Mouse (Mus musculus): ENCODE data around the gene Ndufc1. TPM values are rescaled to one million over a fixed set of nuclear protein-coding genes. Genes with fewer than 3 reads are reported as not detected.
A peak's percentile ranks its signal among the peaks of the same experiment; 100 is the strongest.
"Not testable (repeated sequence)": the region's sequence is repeated elsewhere in the genome, so short reads cannot be mapped to it uniquely, and the experiment has no call there.

Ndufc1 gene
- polyA plus RNA-seq (2015; fragmentation: Nextera tagmentation; extraction: Ambion mirVana): 688 and 807 TPM in 2 replicates

DNA sequence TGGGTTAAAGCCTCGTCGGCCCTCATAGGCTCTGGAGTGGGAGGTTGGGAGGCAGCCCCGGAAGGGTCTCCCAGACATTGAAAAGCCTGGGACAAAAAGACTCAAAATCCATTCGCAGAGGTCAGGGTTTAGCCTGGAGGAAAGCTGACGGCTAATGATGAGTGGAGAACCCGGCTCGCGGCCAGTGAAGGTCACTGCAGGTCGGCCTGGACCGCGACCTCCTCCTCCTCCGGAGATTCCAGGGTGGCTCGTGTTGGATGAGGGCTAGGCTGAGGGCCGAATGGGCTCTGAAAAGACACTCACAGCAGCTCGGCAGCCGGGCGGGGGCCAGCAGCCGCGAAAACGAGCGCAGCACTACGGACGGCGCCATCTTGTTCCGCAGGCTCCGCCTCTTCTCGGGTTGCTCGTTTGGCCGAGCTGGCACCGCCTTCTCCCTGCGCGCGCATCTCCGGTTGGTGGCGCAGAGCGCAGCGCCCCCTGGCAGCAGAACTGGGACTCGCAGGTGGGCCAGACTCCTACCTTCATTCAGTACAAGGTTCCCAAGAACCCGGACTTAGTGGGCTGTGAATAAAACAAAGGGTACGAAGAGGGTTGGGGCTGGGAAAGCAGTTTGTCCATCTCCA is at the start of gene Ndufc1:
Ndufc1 (minus strand) TSS at position 428 of the 623 bp plus-strand sequence.
- Histone ChIP-seq H3K27me3 (replicated peaks; ENCODE audit: control insufficient read depth, insufficient read depth, low read length) (no peaks in the 10 kb centered on the region), H3K4me3 (ENCODE audit: low read length) (peak within 1 kb of the TSS; percentile 58), H3K27ac (ENCODE audit: low read depth, low read length) (peak within 1 kb of the TSS; percentile 91), H3K36me3 (ENCODE audit: control insufficient read depth, insufficient read depth, low read length) (peaks cover 6% of the 10 kb centered on the region; the same call in 1 of the 2 replicates), H3K4me2 (ENCODE audit: low read length) (peak within 1 kb of the TSS; percentile 68), H3K9ac (ENCODE audit: low read depth, low read length) (peak within 1 kb of the TSS; percentile 84), H3K4me1 (ENCODE audit: control insufficient read depth, insufficient read depth, low read depth, low read length) (peaks cover 6% of the 10 kb centered on the region), H3K9me3 (ENCODE audit: control insufficient read depth, low read length) (no peaks in the 10 kb centered on the region)
- peak; percentile 93 for ATAC-seq
- WGBS: 1% methylated on average over 36 of the region's 40 CpGs

DNA sequence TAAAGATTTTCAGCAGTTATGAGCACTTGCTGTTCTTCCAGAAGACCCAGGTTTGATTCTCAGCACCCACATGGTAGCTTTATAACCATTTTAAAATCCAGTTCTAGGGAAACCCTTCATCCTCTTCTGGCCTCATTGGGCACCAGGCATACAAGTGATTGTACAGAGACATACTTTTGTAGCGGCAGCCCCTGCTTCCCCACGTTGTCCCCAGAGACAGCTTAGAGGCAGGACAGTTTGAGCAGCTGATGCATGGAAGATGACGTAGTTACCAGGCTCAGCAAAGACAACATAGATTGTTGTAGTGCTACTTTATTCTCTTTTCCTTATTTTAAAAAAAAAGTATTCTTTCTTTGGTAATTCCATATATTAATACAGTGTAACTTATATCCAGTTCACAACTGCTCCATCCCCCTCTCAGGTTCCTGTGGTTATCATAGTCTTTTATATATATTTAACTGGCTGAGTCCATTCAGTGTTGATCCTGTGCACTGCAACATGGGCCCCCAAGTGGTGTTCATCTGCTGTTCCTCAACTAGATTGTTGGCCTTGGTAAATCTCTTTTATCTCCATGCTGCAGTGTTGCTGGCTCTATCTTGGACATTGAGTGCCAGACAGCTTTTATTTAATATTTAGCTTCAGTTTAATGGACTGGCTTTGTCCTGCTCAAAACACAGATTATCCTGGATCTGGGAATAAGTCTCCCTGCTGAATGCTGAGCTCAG is 26.2 kb upstream of the Ndufc1 start:
- H3K9ac ChIP-seq (ENCODE audit: low read depth, low read length): no peak overlapping the region
- H3K27me3 ChIP-seq (replicated peaks; ENCODE audit: control insufficient read depth, insufficient read depth, low read length): no peaks in the 10 kb centered on the region
- no peaks in the 10 kb centered on the region for H3K36me3 ChIP-seq (ENCODE audit: control insufficient read depth, insufficient read depth, low read length)
- H3K4me3 ChIP-seq (ENCODE audit: low read length): no peak overlapping the region
- no peaks in the 10 kb centered on the region for H3K4me1 ChIP-seq (ENCODE audit: control insufficient read depth, insufficient read depth, low read depth, low read length)
- no peak for ATAC-seq
- WGBS: 75% methylated on average over 3 of the region's 3 CpGs
- no peak overlapping the region for H3K27ac ChIP-seq (ENCODE audit: low read depth, low read length)
- no peak overlapping the region for H3K4me2 ChIP-seq (ENCODE audit: low read length)
- no peaks in the 10 kb centered on the region for H3K9me3 ChIP-seq (ENCODE audit: control insufficient read depth, low read length)

DNA sequence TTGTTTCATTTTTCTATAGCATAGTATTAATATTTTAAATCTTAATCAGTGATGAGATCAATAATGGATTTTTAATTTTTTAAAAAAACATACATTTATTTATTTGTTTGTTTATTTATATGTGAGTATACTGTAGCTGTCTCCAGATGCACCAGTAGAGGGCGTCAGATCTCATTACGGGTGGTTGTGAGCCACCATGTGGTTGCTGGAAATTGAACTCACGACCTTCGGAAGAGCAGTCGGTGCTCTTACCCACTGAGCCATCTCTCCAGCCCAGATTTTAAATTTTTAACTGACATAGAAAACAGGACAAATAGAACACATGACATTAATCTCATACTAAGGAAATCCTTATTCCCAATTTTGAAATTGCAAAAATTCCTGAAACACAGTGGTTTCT is 25.6 kb upstream of the Ndufc1 start:
- H3K4me3 ChIP-seq (ENCODE audit: low read length); ATAC-seq; H3K9me3 ChIP-seq (ENCODE audit: control insufficient read depth, low read length); H3K4me2 ChIP-seq (ENCODE audit: low read length); H3K36me3 ChIP-seq (ENCODE audit: control insufficient read depth, insufficient read depth, low read length); H3K9ac ChIP-seq (ENCODE audit: low read depth, low read length); H3K4me1 ChIP-seq (ENCODE audit: control insufficient read depth, insufficient read depth, low read depth, low read length); H3K27ac ChIP-seq (ENCODE audit: low read depth, low read length); H3K27me3 ChIP-seq (replicated peaks; ENCODE audit: control insufficient read depth, insufficient read depth, low read length): not testable (repeated sequence)
- 88% methylated on average over 5 of the region's 5 CpGs for WGBS

DNA sequence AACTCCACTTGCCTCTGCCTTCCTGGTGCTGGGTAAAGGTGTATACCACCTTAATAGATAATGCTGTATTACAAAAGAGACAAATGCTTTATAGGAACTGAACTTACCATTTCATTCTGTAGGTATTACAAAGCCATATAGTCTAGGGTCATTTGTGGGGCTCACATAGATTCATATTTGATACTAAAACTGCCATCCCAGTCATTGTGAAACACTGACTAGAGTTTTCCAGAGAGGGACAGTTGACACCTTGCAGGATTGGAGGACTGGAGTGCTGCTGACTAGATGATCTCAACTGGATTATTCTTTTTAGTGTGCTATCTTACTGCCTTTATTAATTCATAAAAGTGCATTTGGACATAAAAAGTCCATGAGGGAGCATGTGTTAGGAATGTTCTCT is 16.6 kb upstream of the Ndufc1 start:
- no peaks in the 10 kb centered on the region for H3K27me3 ChIP-seq (replicated peaks; ENCODE audit: control insufficient read depth, insufficient read depth, low read length)
- no peaks in the 10 kb centered on the region for H3K4me1 ChIP-seq (ENCODE audit: control insufficient read depth, insufficient read depth, low read depth, low read length)
- no peak overlapping the region for H3K4me2 ChIP-seq (ENCODE audit: low read length)
- ATAC-seq: no peak
- no peak overlapping the region for H3K9ac ChIP-seq (ENCODE audit: low read depth, low read length)
- H3K36me3 ChIP-seq (ENCODE audit: control insufficient read depth, insufficient read depth, low read length): no peaks in the 10 kb centered on the region
- H3K4me3 ChIP-seq (ENCODE audit: low read length): no peak overlapping the region
- no peak overlapping the region for H3K27ac ChIP-seq (ENCODE audit: low read depth, low read length)
- H3K9me3 ChIP-seq (ENCODE audit: control insufficient read depth, low read length): no peaks in the 10 kb centered on the region

DNA sequence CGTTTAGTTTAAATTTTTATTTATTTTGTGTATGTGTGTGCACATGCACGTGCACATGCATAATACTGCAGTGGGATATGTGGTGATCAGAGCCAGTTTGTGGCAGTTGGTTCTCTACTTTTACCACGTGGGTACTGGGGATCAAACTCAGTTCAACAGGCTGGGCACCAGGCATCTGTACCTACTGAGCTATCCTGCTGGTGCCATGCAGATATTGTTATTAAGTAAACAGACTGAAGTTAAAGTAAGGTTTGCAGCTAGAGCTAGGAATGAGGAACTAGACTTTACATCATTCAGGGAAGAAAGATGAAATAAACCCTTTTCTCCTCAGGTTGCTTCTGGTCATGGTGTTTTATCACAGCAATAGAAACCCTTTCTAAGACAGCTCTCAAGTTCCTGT is 13.1 kb upstream of the Ndufc1 start:
- H3K4me2 ChIP-seq (ENCODE audit: low read length): no peak overlapping the region
- WGBS: 88% methylated on average over 3 of the region's 3 CpGs
- H3K36me3 ChIP-seq (ENCODE audit: control insufficient read depth, insufficient read depth, low read length): no peaks in the 10 kb centered on the region
- no peak overlapping the region for H3K27ac ChIP-seq (ENCODE audit: low read depth, low read length)
- H3K27me3 ChIP-seq (replicated peaks; ENCODE audit: control insufficient read depth, insufficient read depth, low read length): no peaks in the 10 kb centered on the region
- H3K4me3 ChIP-seq (ENCODE audit: low read length): no peak overlapping the region
- no peak for ATAC-seq
- peaks cover 16% of the 10 kb centered on the region for H3K4me1 ChIP-seq (ENCODE audit: control insufficient read depth, insufficient read depth, low read depth, low read length)
- no peaks in the 10 kb centered on the region for H3K9me3 ChIP-seq (ENCODE audit: control insufficient read depth, low read length)
- H3K9ac ChIP-seq (ENCODE audit: low read depth, low read length): no peak overlapping the region

DNA sequence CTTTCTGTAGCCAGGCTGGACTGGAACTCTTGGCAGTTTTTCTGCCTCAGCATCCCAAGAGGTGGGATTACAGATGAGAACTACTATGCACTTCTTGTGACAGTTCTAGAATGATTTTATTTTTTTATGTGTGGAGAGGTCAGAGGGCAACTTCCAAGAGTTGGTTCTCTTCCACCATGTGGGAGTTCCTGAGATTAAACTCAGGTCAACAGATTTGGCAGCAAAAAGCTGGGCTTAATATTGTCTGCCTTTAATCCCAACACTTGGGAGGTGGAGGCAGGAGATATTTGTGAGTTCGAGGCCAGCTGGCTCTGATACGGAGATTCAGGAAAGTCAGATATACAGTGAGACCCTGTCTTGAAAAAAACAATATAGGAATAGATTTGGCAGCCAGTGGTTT is 9.2 kb upstream of the Ndufc1 start:
- H3K36me3 ChIP-seq (ENCODE audit: control insufficient read depth, insufficient read depth, low read length): no peaks in the 10 kb centered on the region
- no peak overlapping the region for H3K4me3 ChIP-seq (ENCODE audit: low read length)
- ATAC-seq: no peak
- 61% methylated on average over 2 of the region's 2 CpGs for WGBS
- H3K4me1 ChIP-seq (ENCODE audit: control insufficient read depth, insufficient read depth, low read depth, low read length): peaks cover 20% of the 10 kb centered on the region
- peak overlapping the region; percentile 89 for H3K4me2 ChIP-seq (ENCODE audit: low read length)
- H3K9me3 ChIP-seq (ENCODE audit: control insufficient read depth, low read length): no peaks in the 10 kb centered on the region
- H3K27me3 ChIP-seq (replicated peaks; ENCODE audit: control insufficient read depth, insufficient read depth, low read length): no peaks in the 10 kb centered on the region
- H3K9ac ChIP-seq (ENCODE audit: low read depth, low read length): no peak overlapping the region
- no peak overlapping the region for H3K27ac ChIP-seq (ENCODE audit: low read depth, low read length)

DNA sequence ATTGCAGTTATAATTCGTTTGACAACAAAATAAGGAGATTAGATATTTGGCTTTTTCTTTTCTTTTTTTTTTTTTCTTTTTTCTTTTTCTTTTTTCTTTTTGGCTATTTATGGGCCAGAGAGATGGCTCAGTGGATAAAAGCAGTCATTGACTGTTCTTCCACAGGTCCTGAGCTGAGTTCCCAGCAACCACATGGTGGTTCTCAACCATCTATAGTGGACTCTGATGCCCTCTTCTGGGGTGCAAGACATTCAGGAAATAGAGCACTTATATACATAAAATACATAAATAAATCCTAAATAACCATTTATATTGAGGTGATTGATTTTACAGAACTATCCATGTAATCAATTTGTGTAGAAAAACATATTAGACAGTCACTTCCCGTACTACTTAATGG is 8.7 kb upstream of the Ndufc1 start:
- Histone ChIP-seq H3K9ac (ENCODE audit: low read depth, low read length) (no peak overlapping the region), H3K4me3 (ENCODE audit: low read length) (peak overlapping the region; percentile 96), H3K9me3 (ENCODE audit: control insufficient read depth, low read length) (no peaks in the 10 kb centered on the region), H3K27me3 (replicated peaks; ENCODE audit: control insufficient read depth, insufficient read depth, low read length) (no peaks in the 10 kb centered on the region), H3K4me2 (ENCODE audit: low read length) (peak overlapping the region; percentile 89), H3K27ac (ENCODE audit: low read depth, low read length) (no peak overlapping the region), H3K4me1 (ENCODE audit: control insufficient read depth, insufficient read depth, low read depth, low read length) (peaks cover 20% of the 10 kb centered on the region), H3K36me3 (ENCODE audit: control insufficient read depth, insufficient read depth, low read length) (no peaks in the 10 kb centered on the region)
- ATAC-seq: no peak
- 47% methylated on average over 2 of the region's 2 CpGs for WGBS

DNA sequence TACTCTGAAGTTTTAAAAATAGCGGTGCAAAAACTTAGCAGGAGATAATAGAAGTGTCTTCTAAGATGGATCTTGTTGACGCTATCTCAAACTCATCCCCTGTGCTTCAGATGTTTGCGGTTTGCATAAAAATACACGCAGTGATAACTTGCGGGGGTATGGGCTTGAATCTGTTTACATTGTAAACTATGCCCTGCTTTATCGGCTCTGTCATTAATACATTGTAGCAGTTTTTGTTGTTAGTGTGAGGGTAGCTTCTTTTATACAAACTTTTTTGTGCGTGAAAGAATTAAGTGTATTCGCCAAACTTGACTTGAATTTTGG is 8.3 kb upstream of the Ndufc1 start:
- WGBS: 7% methylated on average over 8 of the region's 8 CpGs
- Histone ChIP-seq H3K36me3 (ENCODE audit: control insufficient read depth, insufficient read depth, low read length) (no peaks in the 10 kb centered on the region), H3K9me3 (ENCODE audit: control insufficient read depth, low read length) (no peaks in the 10 kb centered on the region), H3K9ac (ENCODE audit: low read depth, low read length) (peak overlapping the region; percentile 96), H3K4me2 (ENCODE audit: low read length) (peak overlapping the region; percentile 89), H3K4me3 (ENCODE audit: low read length) (peak overlapping the region; percentile 96), H3K27ac (ENCODE audit: low read depth, low read length) (no peak overlapping the region; the same call in 1 of the 2 replicates), H3K4me1 (ENCODE audit: control insufficient read depth, insufficient read depth, low read depth, low read length) (peaks cover 20% of the 10 kb centered on the region), H3K27me3 (replicated peaks; ENCODE audit: control insufficient read depth, insufficient read depth, low read length) (no peaks in the 10 kb centered on the region)
- no peak for ATAC-seq

DNA sequence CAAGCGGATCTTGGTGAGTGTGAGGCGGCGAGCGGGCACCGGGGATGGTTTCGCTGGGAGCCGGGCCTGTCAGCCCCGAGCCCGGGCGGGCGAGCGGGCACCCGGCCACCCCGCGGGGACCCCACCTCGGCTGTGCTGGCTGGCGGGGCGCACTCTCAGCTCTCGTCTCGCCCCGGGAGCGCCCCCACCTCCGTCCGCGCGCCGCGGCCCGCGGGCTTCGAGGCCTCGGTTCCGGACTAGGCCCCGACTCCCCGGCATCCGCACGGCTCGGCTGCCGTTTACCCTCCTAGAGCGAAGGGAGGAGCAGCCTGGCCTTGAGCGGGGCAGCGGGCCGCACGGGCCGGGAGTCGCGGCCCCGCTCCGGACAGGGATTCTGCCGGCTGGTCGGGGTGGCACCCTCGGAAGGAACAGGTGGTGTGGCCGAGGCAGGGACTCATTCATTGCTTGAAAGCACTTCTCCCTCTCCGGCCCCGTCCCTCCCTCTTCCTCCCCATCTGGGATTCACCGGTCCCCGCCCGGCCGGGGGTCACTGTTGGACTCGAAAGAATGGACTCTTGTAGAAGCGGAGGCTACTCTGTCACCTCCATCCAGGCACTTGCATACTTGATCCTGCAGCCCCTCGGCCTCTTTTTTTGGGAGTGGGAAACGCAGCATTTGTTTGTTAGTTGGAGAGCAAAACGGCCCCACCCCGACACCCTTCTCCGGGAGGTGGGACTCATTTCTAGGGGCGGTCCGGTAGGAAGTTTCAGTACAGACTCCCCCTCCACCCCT is 7.8 kb upstream of the Ndufc1 start:
- H3K4me3 ChIP-seq (ENCODE audit: low read length): peak overlapping the region; percentile 96
- ATAC-seq: peak; percentile 64
- H3K4me2 ChIP-seq (ENCODE audit: low read length): peak overlapping the region; percentile 89
- H3K4me1 ChIP-seq (ENCODE audit: control insufficient read depth, insufficient read depth, low read depth, low read length): peaks cover 20% of the 10 kb centered on the region
- H3K36me3 ChIP-seq (ENCODE audit: control insufficient read depth, insufficient read depth, low read length): no peaks in the 10 kb centered on the region
- no peaks in the 10 kb centered on the region for H3K9me3 ChIP-seq (ENCODE audit: control insufficient read depth, low read length)
- under 1% methylated on average over 33 of the region's 68 CpGs for WGBS
- no peaks in the 10 kb centered on the region for H3K27me3 ChIP-seq (replicated peaks; ENCODE audit: control insufficient read depth, insufficient read depth, low read length)
- peak overlapping the region; percentile 90 for H3K27ac ChIP-seq (ENCODE audit: low read depth, low read length)
- peak overlapping the region; percentile 96 for H3K9ac ChIP-seq (ENCODE audit: low read depth, low read length)

All from hindbrain, embryonic 16.5 days (tissue).